ENCODE assay signal across 8 mouse cellular contexts in genomic region chr8:121653340-121654019, GRCm38 (mm10). TPM values are rescaled to one million over a fixed set of nuclear protein-coding genes. Genes with fewer than 3 reads are reported as not detected.
DNase-seq lines count a peak whose midpoint lies in the region; ATAC-seq and TF ChIP-seq lines count a peak whose summit lies in the region.

No protein-coding gene starts in this region.

- peaks cover 50% of the 10 kb centered on the region for H3K4me1 ChIP-seq in forebrain, embryonic 12.5 days
- peaks cover 48% of the 10 kb centered on the region for H3K4me1 ChIP-seq in limb, embryonic 10.5 days

- ATAC-seq in frontal cortex, adult (ENCODE audit: low TSS enrichment): peak; percentile 35
- no peak; the same call in 1 of the 2 replicates for ATAC-seq in forebrain, embryonic 12.5 days (ENCODE audit: low FRiP score)

- TF ChIP-seq POLR2A in myocyte (IDR thresholded peaks at IDR 0.05; ENCODE audit: insufficient read length, low read depth): no peak

- H3K4me3 ChIP-seq in forebrain, embryonic 12.5 days (replicated peaks): peak overlapping the region; percentile 80
- peak overlapping the region; percentile 86 for H3K4me3 ChIP-seq in limb, embryonic 10.5 days
- H3K4me3 ChIP-seq in myocyte: peak overlapping the region; percentile 47

- WGBS in forebrain, embryonic 12.5 days: 1% methylated on average over 31 of the region's 31 CpGs
- WGBS in limb, embryonic 10.5 days: 1% methylated on average over 31 of the region's 31 CpGs

- H3K27ac ChIP-seq in forebrain, embryonic 12.5 days: peak overlapping the region; percentile 98
- H3K27ac ChIP-seq in limb, embryonic 10.5 days: peak overlapping the region; percentile 94

- no peak for DNase-seq in frontal cortex, postnatal 36 days (ENCODE audit: low spot score in 2 of 2)
- peak; percentile 64 for DNase-seq in ES-CJ7 (ENCODE audit: low read depth, low spot score)
- peak; percentile 60 for DNase-seq in limb, embryonic 10.5 days (ENCODE audit: low spot score)
- DNase-seq in right cerebral cortex, adult 18-20 months: no peak
- no peak for DNase-seq in spleen, postnatal 10 days (ENCODE audit: low spot score in 2 of 2)

- H3K27me3 ChIP-seq in forebrain, embryonic 12.5 days: no peaks in the 10 kb centered on the region
- H3K27me3 ChIP-seq in limb, embryonic 10.5 days (ENCODE audit: low read depth, poor library complexity, severe bottlenecking): 0 out of 2 replicates have a peak, but pooled peaks cover 4% of the 10 kb centered on the region
- H3K27me3 ChIP-seq in myocyte (ENCODE audit: control insufficient read depth, insufficient read depth, insufficient read length): no peaks in the 10 kb centered on the region

- peak overlapping the region; percentile 92 for H3K9ac ChIP-seq in forebrain, embryonic 12.5 days

- H3K36me3 ChIP-seq in forebrain, embryonic 12.5 days (replicated peaks): 0 out of 2 replicates have a peak, but pooled peaks cover 6% of the 10 kb centered on the region
- H3K36me3 ChIP-seq in limb, embryonic 10.5 days: peaks cover 14% of the 10 kb centered on the region
- H3K36me3 ChIP-seq in myocyte (ENCODE audit: control insufficient read depth, insufficient read depth): no peaks in the 10 kb centered on the region

- H3K4me2 ChIP-seq in forebrain, embryonic 12.5 days: peak overlapping the region; percentile 91
- H3K4me2 ChIP-seq in myocyte (ENCODE audit: low read depth): peak overlapping the region; percentile 82

- H3ac ChIP-seq in myocyte (ENCODE audit: control insufficient read depth, insufficient read length): peak overlapping the region; percentile 47

- H3K79me2 ChIP-seq in myocyte (ENCODE audit: control insufficient read depth, insufficient read depth): peaks cover 36% of the 10 kb centered on the region

- no peaks in the 10 kb centered on the region for H3K9me3 ChIP-seq in forebrain, embryonic 12.5 days
- no peaks in the 10 kb centered on the region for H3K9me3 ChIP-seq in limb, embryonic 10.5 days (replicated peaks)

TF ChIP-seq in myocyte, 11 proteins besides CTCF, POLR2A, EP300 and RAD21:
- no peak for TF ChIP-seq MYOG (IDR thresholded peaks at IDR 0.05; ENCODE audit: control insufficient read depth in 1 of 3, insufficient read depth in 1 of 3, insufficient read length in 2 of 3, low read depth in 2 of 3)
- TF ChIP-seq USF1 (IDR thresholded peaks at IDR 0.05; ENCODE audit: low read depth): no peak
- no peak for TF ChIP-seq REST (IDR thresholded peaks at IDR 0.05; ENCODE audit: insufficient read depth, insufficient read length)
- no peak for TF ChIP-seq POLR2AphosphoS2 (IDR thresholded peaks at IDR 0.05; ENCODE audit: insufficient read length, low read depth)
- no peak for TF ChIP-seq MYOD1 (IDR thresholded peaks at IDR 0.05; ENCODE audit: control insufficient read depth in 1 of 3, insufficient read length in 2 of 3, low read depth in 2 of 3)
- no peak for TF ChIP-seq TCF3 (IDR thresholded peaks at IDR 0.05; ENCODE audit: insufficient read length, low read depth)
- TF ChIP-seq CEBPB (IDR thresholded peaks at IDR 0.05; ENCODE audit: insufficient read depth, poor library complexity, severe bottlenecking): no peak
- no peak for TF ChIP-seq E2F4 (IDR thresholded peaks at IDR 0.05; ENCODE audit: insufficient read depth)
- TF ChIP-seq TCF12 (IDR thresholded peaks at IDR 0.05; ENCODE audit: insufficient read depth, poor library complexity, severe bottlenecking): no peak
- TF ChIP-seq MAX (IDR thresholded peaks at IDR 0.05; ENCODE audit: low read depth): no peak
- no peak for TF ChIP-seq SRF (IDR thresholded peaks at IDR 0.05; ENCODE audit: control insufficient read depth, insufficient read length, low read depth)

RNA-seq across cellular contexts. Expression of gene Zcchc14, which starts 0.8 kb away (rescaled TPM):
- 28.3 and 30.5 TPM in 2 replicates for polyA plus RNA-seq in forebrain, embryonic 12.5 days (2016; fragmentation: Nextera tagmentation; extraction: Ambion mirVana)
- polyA plus RNA-seq in limb, embryonic 10.5 days (2016; fragmentation: Nextera tagmentation; extraction: Ambion mirVana): 13.8 and 15.2 TPM in 2 replicates
- 11.9 TPM for polyA plus RNA-seq in myocyte (2012; fragmentation: generic; extraction: Trizol)

Comparison
In these comparisons a context has a peak if more than half of its experiments do, and no peak if none do; other contexts are left out.
1. DNase-seq: peak in ES-CJ7 (single experiment) and limb, embryonic 10.5 days (single experiment); none in frontal cortex, postnatal 36 days (0 of 2), right cerebral cortex, adult 18-20 months (single experiment) and spleen, postnatal 10 days (0 of 2).
2. Peak in every context shown above with its lines, with median percentiles within 50 percentile points of each other: H3K4me3 ChIP-seq.